Mouse (Mus musculus): ENCODE measurements around the gene Atp6v0a2. TPM values are rescaled to one million over a fixed set of nuclear protein-coding genes. Genes with fewer than 3 reads are reported as not detected.

The Atp6v0a2 gene
- total and polyA plus RNA-seq, 2 experiments from 2014 or later = 25.9 to 28.3 TPM

GRCm38 (mm10) chr5:124602349-124602748, 26.0 kb upstream of the Atp6v0a2 start:
- 80% methylated on average over 5 of the region's 5 CpGs for WGBS
- Histone ChIP-seq H3K4me1 (ENCODE audit: insufficient read depth, low read length) (peaks cover 6% of the 10 kb centered on the region; the same call in 1 of the 2 replicates), H3K36me3 (ENCODE audit: insufficient read depth, low read length) (no peaks in the 10 kb centered on the region), H3K9me3 (ENCODE audit: low read length) (no peaks in the 10 kb centered on the region), H3K27ac (no peak overlapping the region), H3K9ac (replicated peaks; ENCODE audit: low read length) (no peak overlapping the region), H3K27me3 (ENCODE audit: insufficient read depth, low read length) (no peaks in the 10 kb centered on the region), H3K4me3 (ENCODE audit: low read length) (no peak overlapping the region), H3K4me2 (ENCODE audit: low read depth, low read length) (no peak overlapping the region)
- ATAC-seq = no peak
- TF ChIP-seq CTCF (IDR thresholded peaks at IDR 0.05; ENCODE audit: low read depth) = peak; percentile 82
- DNase-seq (ENCODE audit: low spot score) = peak; percentile 73

GRCm38 (mm10) chr5:124604296-124604695, 24.1 kb upstream of the Atp6v0a2 start:
- Histone ChIP-seq H3K4me2 (ENCODE audit: low read depth, low read length) (no peak overlapping the region), H3K27ac (no peak overlapping the region), H3K27me3 (ENCODE audit: insufficient read depth, low read length) (no peaks in the 10 kb centered on the region), H3K36me3 (ENCODE audit: insufficient read depth, low read length) (no peaks in the 10 kb centered on the region), H3K4me3 (ENCODE audit: low read length) (no peak overlapping the region), H3K9me3 (ENCODE audit: low read length) (no peaks in the 10 kb centered on the region), H3K9ac (replicated peaks; ENCODE audit: low read length) (no peak overlapping the region), H3K4me1 (ENCODE audit: insufficient read depth, low read length) (no peaks in the 10 kb centered on the region)
- DNase-seq (ENCODE audit: low spot score) (no peak), ATAC-seq (no peak)
- no peak for TF ChIP-seq CTCF (IDR thresholded peaks at IDR 0.05; ENCODE audit: low read depth)
- WGBS = 85% methylated on average over 4 of the region's 4 CpGs

GRCm38 (mm10) chr5:124605041-124605622, 23.2 kb upstream of the Atp6v0a2 start:
- WGBS = 87% methylated on average over 17 of the region's 17 CpGs
- no peaks in the 10 kb centered on the region for H3K36me3 ChIP-seq (ENCODE audit: insufficient read depth, low read length)

GRCm38 (mm10) chr5:124610965-124611364, 17.4 kb upstream of the Atp6v0a2 start:
- Histone ChIP-seq H3K4me1 (ENCODE audit: insufficient read depth, low read length) (no peaks in the 10 kb centered on the region), H3K27me3 (ENCODE audit: insufficient read depth, low read length) (no peaks in the 10 kb centered on the region), H3K9me3 (ENCODE audit: low read length) (no peaks in the 10 kb centered on the region), H3K36me3 (ENCODE audit: insufficient read depth, low read length) (no peaks in the 10 kb centered on the region; the same call in 1 of the 2 replicates), H3K27ac (no peak overlapping the region), H3K4me2 (ENCODE audit: low read depth, low read length) (no peak overlapping the region), H3K4me3 (ENCODE audit: low read length) (no peak overlapping the region), H3K9ac (replicated peaks; ENCODE audit: low read length) (no peak overlapping the region)
- DNase-seq (ENCODE audit: low spot score) (no peak), ATAC-seq (no peak)
- 78% methylated on average over 10 of the region's 10 CpGs for WGBS
- TF ChIP-seq CTCF (IDR thresholded peaks at IDR 0.05; ENCODE audit: low read depth) = no peak

More at GRCm38 (mm10) chr5:124605041-124605622, 23.2 kb upstream of the Atp6v0a2 start:
- no peak overlapping the region for H3K9ac ChIP-seq (replicated peaks; ENCODE audit: low read length)
- H3K27me3 ChIP-seq (ENCODE audit: insufficient read depth, low read length) = no peaks in the 10 kb centered on the region
- no peak overlapping the region for H3K27ac ChIP-seq
- H3K4me1 ChIP-seq (ENCODE audit: insufficient read depth, low read length) = no peaks in the 10 kb centered on the region
- no peak overlapping the region for H3K4me3 ChIP-seq (ENCODE audit: low read length)
- H3K4me2 ChIP-seq (ENCODE audit: low read depth, low read length) = no peak overlapping the region
- no peak for ATAC-seq
- no peak for TF ChIP-seq CTCF (IDR thresholded peaks at IDR 0.05; ENCODE audit: low read depth)
- DNase-seq (ENCODE audit: low spot score) = no peak
- H3K9me3 ChIP-seq (ENCODE audit: low read length) = no peaks in the 10 kb centered on the region

GRCm38 (mm10) chr5:124614709-124615108, 13.7 kb upstream of the Atp6v0a2 start:
- no peak overlapping the region for H3K4me3 ChIP-seq (ENCODE audit: low read length)
- no peak for TF ChIP-seq CTCF (IDR thresholded peaks at IDR 0.05; ENCODE audit: low read depth)
- H3K27ac ChIP-seq = no peak overlapping the region
- no peaks in the 10 kb centered on the region for H3K27me3 ChIP-seq (ENCODE audit: insufficient read depth, low read length)
- H3K4me1 ChIP-seq (ENCODE audit: insufficient read depth, low read length) = no peaks in the 10 kb centered on the region
- no peaks in the 10 kb centered on the region for H3K9me3 ChIP-seq (ENCODE audit: low read length)
- ATAC-seq (no peak), DNase-seq (ENCODE audit: low spot score) (no peak)
- peaks cover 7% of the 10 kb centered on the region; the same call in 1 of the 2 replicates for H3K36me3 ChIP-seq (ENCODE audit: insufficient read depth, low read length)
- no peak overlapping the region for H3K9ac ChIP-seq (replicated peaks; ENCODE audit: low read length)
- 88% methylated on average over 11 of the region's 11 CpGs for WGBS
- no peak overlapping the region for H3K4me2 ChIP-seq (ENCODE audit: low read depth, low read length)

- H3K9ac ChIP-seq (replicated peaks; ENCODE audit: low read length) = no peak overlapping the region
- H3K4me1 ChIP-seq (ENCODE audit: insufficient read depth, low read length) = no peaks in the 10 kb centered on the region
- TF ChIP-seq CTCF (IDR thresholded peaks at IDR 0.05; ENCODE audit: low read depth) = no peak
- no peak overlapping the region for H3K4me2 ChIP-seq (ENCODE audit: low read depth, low read length)
- H3K36me3 ChIP-seq (ENCODE audit: insufficient read depth, low read length) = 0 out of 2 replicates have a peak, but pooled peaks cover 7% of the 10 kb centered on the region
- H3K27ac ChIP-seq = no peak overlapping the region
- H3K9me3 ChIP-seq (ENCODE audit: low read length) = no peaks in the 10 kb centered on the region
- WGBS = 83% methylated on average over 10 of the region's 10 CpGs
- DNase-seq (ENCODE audit: low spot score) = no peak
- no peaks in the 10 kb centered on the region for H3K27me3 ChIP-seq (ENCODE audit: insufficient read depth, low read length)
- ATAC-seq = no peak
- no peak overlapping the region for H3K4me3 ChIP-seq (ENCODE audit: low read length)
These were observed 9.7 kb upstream of the Atp6v0a2 start for GRCm38 (mm10) chr5:124618711-124619110.

GRCm38 (mm10) chr5:124621362-124621761, 7.0 kb upstream of the Atp6v0a2 start:
- no peak for ATAC-seq
- no peaks in the 10 kb centered on the region for H3K27me3 ChIP-seq (ENCODE audit: insufficient read depth, low read length)
- no peak overlapping the region for H3K27ac ChIP-seq
- no peak overlapping the region for H3K4me3 ChIP-seq (ENCODE audit: low read length)
- no peaks in the 10 kb centered on the region for H3K4me1 ChIP-seq (ENCODE audit: insufficient read depth, low read length)
- H3K9ac ChIP-seq (replicated peaks; ENCODE audit: low read length) = no peak overlapping the region
- 0 out of 2 replicates have a peak, but pooled peaks cover 7% of the 10 kb centered on the region for H3K36me3 ChIP-seq (ENCODE audit: insufficient read depth, low read length)
- peak; percentile 8 for DNase-seq (ENCODE audit: low spot score)
- no peak overlapping the region for H3K4me2 ChIP-seq (ENCODE audit: low read depth, low read length)
- no peaks in the 10 kb centered on the region for H3K9me3 ChIP-seq (ENCODE audit: low read length)
- 61% methylated on average over 13 of the region's 13 CpGs for WGBS
- TF ChIP-seq CTCF (IDR thresholded peaks at IDR 0.05; ENCODE audit: low read depth) = no peak

Data from hindbrain, postnatal 0 days (tissue).